Mouse (Mus musculus): ENCODE measurements at regions not wholly inside any gene's neighbourhood (a gene's known extent, or its start where the extent isn't known, plus 50 kb on each side); places are given as distances from the start of the nearest gene placed in this dataset.

- Histone ChIP-seq H3K4me1 (ENCODE audit: control insufficient read depth, insufficient read depth, low read length) (peaks cover 7% of the 10 kb centered on the region), H3K27ac (ENCODE audit: insufficient read depth, low read depth, low read length) (no peak overlapping the region), H3K4me3 (ENCODE audit: insufficient read depth, low read depth, low read length) (no peak overlapping the region)
- WGBS = 80% methylated on average over 3 of the region's 3 CpGs
- TF ChIP-seq CTCF (IDR thresholded peaks at IDR 0.05; ENCODE audit: insufficient read depth, low read depth, low read length) = no peak
- no peak for TF ChIP-seq POLR2A (IDR thresholded peaks at IDR 0.05; ENCODE audit: insufficient read depth, low read depth, low read length)
These were observed 163.7 kb upstream of the Eef2kmt start for GRCm38 (mm10) chr16:5419467-5419866.

- WGBS = 31% methylated on average over 4 of the region's 4 CpGs
- TF ChIP-seq POLR2A (IDR thresholded peaks at IDR 0.05; ENCODE audit: insufficient read depth, low read depth, low read length) = no peak
- no peak for TF ChIP-seq CTCF (IDR thresholded peaks at IDR 0.05; ENCODE audit: insufficient read depth, low read depth, low read length)
- no peak overlapping the region for H3K4me3 ChIP-seq (ENCODE audit: insufficient read depth, low read depth, low read length)
- H3K4me1 ChIP-seq (ENCODE audit: control insufficient read depth, insufficient read depth, low read length) = peaks cover 7% of the 10 kb centered on the region
- H3K27ac ChIP-seq (ENCODE audit: insufficient read depth, low read depth, low read length) = no peak overlapping the region
These were observed 162.8 kb upstream of the Eef2kmt start for GRCm38 (mm10) chr16:5418462-5419197.

GRCm38 (mm10) chr16:5415310-5415709 is 159.5 kb upstream of the Eef2kmt start:
- H3K4me3 ChIP-seq (ENCODE audit: insufficient read depth, low read depth, low read length) = no peak overlapping the region
- no peak for TF ChIP-seq POLR2A (IDR thresholded peaks at IDR 0.05; ENCODE audit: insufficient read depth, low read depth, low read length)
- TF ChIP-seq CTCF (IDR thresholded peaks at IDR 0.05; ENCODE audit: insufficient read depth, low read depth, low read length) = no peak
- 78% methylated on average over 4 of the region's 4 CpGs for WGBS
- H3K4me1 ChIP-seq (ENCODE audit: control insufficient read depth, insufficient read depth, low read length) = peaks cover 3% of the 10 kb centered on the region; the same call in 1 of the 2 replicates
- H3K27ac ChIP-seq (ENCODE audit: insufficient read depth, low read depth, low read length) = no peak overlapping the region

GRCm38 (mm10) chr16:5411819-5412385 is 156.1 kb upstream of the Eef2kmt start:
- 62% methylated on average over 5 of the region's 5 CpGs for WGBS
- H3K27ac ChIP-seq (ENCODE audit: insufficient read depth, low read depth, low read length) = no peak overlapping the region
- TF ChIP-seq CTCF (IDR thresholded peaks at IDR 0.05; ENCODE audit: insufficient read depth, low read depth, low read length) = no peak
- TF ChIP-seq POLR2A (IDR thresholded peaks at IDR 0.05; ENCODE audit: insufficient read depth, low read depth, low read length) = no peak
- H3K4me1 ChIP-seq (ENCODE audit: control insufficient read depth, insufficient read depth, low read length) = no peaks in the 10 kb centered on the region
- H3K4me3 ChIP-seq (ENCODE audit: insufficient read depth, low read depth, low read length) = no peak overlapping the region

- H3K4me3 ChIP-seq (ENCODE audit: insufficient read depth, low read depth, low read length) = no peak overlapping the region
- TF ChIP-seq POLR2A (IDR thresholded peaks at IDR 0.05; ENCODE audit: insufficient read depth, low read depth, low read length) (no peak), CTCF (IDR thresholded peaks at IDR 0.05; ENCODE audit: insufficient read depth, low read depth, low read length) (peak; percentile 81; the same call in 1 of the 2 replicates)
- WGBS = 9% methylated on average over 11 of the region's 11 CpGs
These were observed 150.9 kb upstream of the Eef2kmt start for GRCm38 (mm10) chr16:5406711-5407110.

GRCm38 (mm10) chr16:5393336-5393735 is 137.6 kb upstream of the Eef2kmt start:
- TF ChIP-seq POLR2A (IDR thresholded peaks at IDR 0.05; ENCODE audit: insufficient read depth, low read depth, low read length) = no peak
- TF ChIP-seq CTCF (IDR thresholded peaks at IDR 0.05; ENCODE audit: insufficient read depth, low read depth, low read length) = no peak
- H3K4me3 ChIP-seq (ENCODE audit: insufficient read depth, low read depth, low read length) = no peak overlapping the region
- WGBS = 81% methylated on average over 5 of the region's 5 CpGs
- no peak overlapping the region for H3K27ac ChIP-seq (ENCODE audit: insufficient read depth, low read depth, low read length)
- H3K4me1 ChIP-seq (ENCODE audit: control insufficient read depth, insufficient read depth, low read length) = no peaks in the 10 kb centered on the region

More at GRCm38 (mm10) chr16:5406711-5407110, 150.9 kb upstream of the Eef2kmt start:
- Histone ChIP-seq H3K4me1 (ENCODE audit: control insufficient read depth, insufficient read depth, low read length) (peaks cover 4% of the 10 kb centered on the region; the same call in 1 of the 2 replicates), H3K27ac (ENCODE audit: insufficient read depth, low read depth, low read length) (no peak overlapping the region)

- Histone ChIP-seq H3K27ac (ENCODE audit: insufficient read depth, low read depth, low read length) (peak overlapping the region; percentile 16; the same call in 1 of the 2 replicates), H3K4me3 (ENCODE audit: insufficient read depth, low read depth, low read length) (no peak overlapping the region), H3K4me1 (ENCODE audit: control insufficient read depth, insufficient read depth, low read length) (peaks cover 18% of the 10 kb centered on the region)
- 28% methylated on average over 4 of the region's 4 CpGs for WGBS
- no peak for TF ChIP-seq POLR2A (IDR thresholded peaks at IDR 0.05; ENCODE audit: insufficient read depth, low read depth, low read length)
- TF ChIP-seq CTCF (IDR thresholded peaks at IDR 0.05; ENCODE audit: insufficient read depth, low read depth, low read length) = no peak
These were observed 127.1 kb upstream of the Eef2kmt start for GRCm38 (mm10) chr16:5382930-5383329.

- TF ChIP-seq POLR2A (IDR thresholded peaks at IDR 0.05; ENCODE audit: insufficient read depth, low read depth, low read length) (no peak), CTCF (IDR thresholded peaks at IDR 0.05; ENCODE audit: insufficient read depth, low read depth, low read length) (no peak)
- peak overlapping the region; percentile 16; the same call in 1 of the 2 replicates for H3K27ac ChIP-seq (ENCODE audit: insufficient read depth, low read depth, low read length)
- no peak overlapping the region for H3K4me3 ChIP-seq (ENCODE audit: insufficient read depth, low read depth, low read length)
- H3K4me1 ChIP-seq (ENCODE audit: control insufficient read depth, insufficient read depth, low read length) = peaks cover 18% of the 10 kb centered on the region
- 32% methylated on average over 6 of the region's 6 CpGs for WGBS
These were observed 126.6 kb upstream of the Eef2kmt start for GRCm38 (mm10) chr16:5382228-5382884.

- 91% methylated on average over 3 of the region's 3 CpGs for WGBS
These were observed 124.8 kb upstream of the Eef2kmt start for GRCm38 (mm10) chr16:5380626-5381025.

More at GRCm38 (mm10) chr16:5380626-5381025, 124.8 kb upstream of the Eef2kmt start:
- Histone ChIP-seq H3K4me3 (ENCODE audit: insufficient read depth, low read depth, low read length) (no peak overlapping the region), H3K4me1 (ENCODE audit: control insufficient read depth, insufficient read depth, low read length) (peaks cover 18% of the 10 kb centered on the region), H3K27ac (ENCODE audit: insufficient read depth, low read depth, low read length) (no peak overlapping the region)
- no peak for TF ChIP-seq CTCF (IDR thresholded peaks at IDR 0.05; ENCODE audit: insufficient read depth, low read depth, low read length)
- no peak for TF ChIP-seq POLR2A (IDR thresholded peaks at IDR 0.05; ENCODE audit: insufficient read depth, low read depth, low read length)
